Mouse (Mus musculus): ENCODE measurements around the gene Phc1. TPM values are rescaled to one million over a fixed set of nuclear protein-coding genes. Genes with fewer than 3 reads are reported as not detected.
"Not testable (repeated sequence)": the region's sequence is repeated elsewhere in the genome, so short reads cannot be mapped to it uniquely, and the experiment has no call there.

Gene Phc1
- polyA plus RNA-seq (2012; rRNA removed) = 10.5 and 13.6 TPM in 2 replicates

- Histone ChIP-seq H3K4me3 (ENCODE audit: low read depth, low read length) (peak within 1 kb of the TSS; percentile 83), H3K27ac (ENCODE audit: insufficient read depth, low read depth, low read length) (0 out of 2 replicates have a peak within 1 kb of the TSS, but pooled peaks have one; percentile 18), H3K4me1 (ENCODE audit: control insufficient read depth, insufficient read depth, insufficient read length, low read length) (no peaks in the 10 kb centered on the region; the same call in 1 of the 2 replicates), H3K36me3 (ENCODE audit: control insufficient read depth, insufficient read depth, low read length) (no peaks in the 10 kb centered on the region), H3K27me3 (ENCODE audit: control insufficient read depth, insufficient read depth, low read length) (no peaks in the 10 kb centered on the region)
- 2% methylated on average over 17 of the region's 17 CpGs for WGBS
- TF ChIP-seq POLR2A (IDR thresholded peaks at IDR 0.05; ENCODE audit: low read depth, low read length) (no peak), CTCF (IDR thresholded peaks at IDR 0.05; ENCODE audit: extremely low read depth, insufficient read length, insufficient replicate concordance, low read depth, low read length) (no peak)
Measured at GRCm38 (mm10) chr6:122340349-122341000, at the start of gene Phc1. TSS of gene Phc1 (minus strand) at chr6:122340561.

GRCm38 (mm10) chr6:122389986-122390385 lies 49.6 kb upstream of the Phc1 start:
- not testable (repeated sequence) for H3K36me3 ChIP-seq (ENCODE audit: control insufficient read depth, insufficient read depth, low read length); H3K27me3 ChIP-seq (ENCODE audit: control insufficient read depth, insufficient read depth, low read length); H3K4me3 ChIP-seq (ENCODE audit: low read depth, low read length); H3K4me1 ChIP-seq (ENCODE audit: control insufficient read depth, insufficient read depth, insufficient read length, low read length); H3K27ac ChIP-seq (ENCODE audit: insufficient read depth, low read depth, low read length)
- 71% methylated on average over 3 of the region's 3 CpGs for WGBS

GRCm38 (mm10) chr6:122387177-122388028 lies 47.0 kb upstream of the Phc1 start:
- H3K27me3 ChIP-seq (ENCODE audit: control insufficient read depth, insufficient read depth, low read length); H3K4me3 ChIP-seq (ENCODE audit: low read depth, low read length); H3K4me1 ChIP-seq (ENCODE audit: control insufficient read depth, insufficient read depth, insufficient read length, low read length); H3K27ac ChIP-seq (ENCODE audit: insufficient read depth, low read depth, low read length); H3K36me3 ChIP-seq (ENCODE audit: control insufficient read depth, insufficient read depth, low read length): not testable (repeated sequence)
- 73% methylated on average over 12 of the region's 12 CpGs for WGBS

GRCm38 (mm10) chr6:122385724-122386123 lies 45.4 kb upstream of the Phc1 start:
- 0 out of 2 replicates have a peak, but pooled peaks cover 2% of the 10 kb centered on the region for H3K27me3 ChIP-seq (ENCODE audit: control insufficient read depth, insufficient read depth, low read length)
- H3K27ac ChIP-seq (ENCODE audit: insufficient read depth, low read depth, low read length) = no peak overlapping the region
- 65% methylated on average over 5 of the region's 5 CpGs for WGBS
- no peak overlapping the region for H3K4me3 ChIP-seq (ENCODE audit: low read depth, low read length)
- TF ChIP-seq CTCF (IDR thresholded peaks at IDR 0.05; ENCODE audit: extremely low read depth, insufficient read length, insufficient replicate concordance, low read depth, low read length) (no peak), POLR2A (IDR thresholded peaks at IDR 0.05; ENCODE audit: low read depth, low read length) (no peak)
- no peaks in the 10 kb centered on the region for H3K36me3 ChIP-seq (ENCODE audit: control insufficient read depth, insufficient read depth, low read length)
- H3K4me1 ChIP-seq (ENCODE audit: control insufficient read depth, insufficient read depth, insufficient read length, low read length) = no peaks in the 10 kb centered on the region

- no peaks in the 10 kb centered on the region for H3K36me3 ChIP-seq (ENCODE audit: control insufficient read depth, insufficient read depth, low read length)
- no peak overlapping the region for H3K27ac ChIP-seq (ENCODE audit: insufficient read depth, low read depth, low read length)
- TF ChIP-seq POLR2A (IDR thresholded peaks at IDR 0.05; ENCODE audit: low read depth, low read length) (no peak), CTCF (IDR thresholded peaks at IDR 0.05; ENCODE audit: extremely low read depth, insufficient read length, insufficient replicate concordance, low read depth, low read length) (no peak)
- no peaks in the 10 kb centered on the region for H3K4me1 ChIP-seq (ENCODE audit: control insufficient read depth, insufficient read depth, insufficient read length, low read length)
- H3K4me3 ChIP-seq (ENCODE audit: low read depth, low read length) = no peak overlapping the region
- H3K27me3 ChIP-seq (ENCODE audit: control insufficient read depth, insufficient read depth, low read length) = 0 out of 2 replicates have a peak, but pooled peaks cover 2% of the 10 kb centered on the region
- WGBS = 85% methylated on average over 13 of the region's 13 CpGs
Measured at GRCm38 (mm10) chr6:122384886-122385285, 44.5 kb upstream of the Phc1 start.

GRCm38 (mm10) chr6:122383211-122383610 lies 42.9 kb upstream of the Phc1 start:
- 67% methylated on average over 5 of the region's 5 CpGs for WGBS
- Histone ChIP-seq H3K27me3 (ENCODE audit: control insufficient read depth, insufficient read depth, low read length) (0 out of 2 replicates have a peak, but pooled peaks cover 2% of the 10 kb centered on the region), H3K4me1 (ENCODE audit: control insufficient read depth, insufficient read depth, insufficient read length, low read length) (no peaks in the 10 kb centered on the region), H3K4me3 (ENCODE audit: low read depth, low read length) (no peak overlapping the region), H3K27ac (ENCODE audit: insufficient read depth, low read depth, low read length) (no peak overlapping the region), H3K36me3 (ENCODE audit: control insufficient read depth, insufficient read depth, low read length) (no peaks in the 10 kb centered on the region)
- TF ChIP-seq CTCF (IDR thresholded peaks at IDR 0.05; ENCODE audit: extremely low read depth, insufficient read length, insufficient replicate concordance, low read depth, low read length) (no peak), POLR2A (IDR thresholded peaks at IDR 0.05; ENCODE audit: low read depth, low read length) (no peak)

GRCm38 (mm10) chr6:122382046-122382445 lies 41.7 kb upstream of the Phc1 start:
- no peaks in the 10 kb centered on the region for H3K36me3 ChIP-seq (ENCODE audit: control insufficient read depth, insufficient read depth, low read length)
- no peak for TF ChIP-seq POLR2A (IDR thresholded peaks at IDR 0.05; ENCODE audit: low read depth, low read length)
- no peak for TF ChIP-seq CTCF (IDR thresholded peaks at IDR 0.05; ENCODE audit: extremely low read depth, insufficient read length, insufficient replicate concordance, low read depth, low read length)
- 0 out of 2 replicates have a peak, but pooled peaks cover 2% of the 10 kb centered on the region for H3K27me3 ChIP-seq (ENCODE audit: control insufficient read depth, insufficient read depth, low read length)
- no peak overlapping the region for H3K4me3 ChIP-seq (ENCODE audit: low read depth, low read length)
- no peak overlapping the region for H3K27ac ChIP-seq (ENCODE audit: insufficient read depth, low read depth, low read length)
- H3K4me1 ChIP-seq (ENCODE audit: control insufficient read depth, insufficient read depth, insufficient read length, low read length) = no peaks in the 10 kb centered on the region
- 69% methylated on average over 8 of the region's 8 CpGs for WGBS
